Mouse (Mus musculus): ENCODE data around the gene Slc15a5. TPM values are rescaled to one million over a fixed set of nuclear protein-coding genes. Genes with fewer than 3 reads are reported as not detected.
"Not testable (repeated sequence)": the region's sequence is repeated elsewhere in the genome, so short reads cannot be mapped to it uniquely, and the experiment has no call there.

The Slc15a5 gene
- polyA plus RNA-seq (2016; fragmentation: Nextera tagmentation; extraction: Ambion mirVana) = not detected in 2 replicates

- no peaks in the 10 kb centered on the region for H3K4me1 ChIP-seq
- H3K9me3 ChIP-seq = no peaks in the 10 kb centered on the region
- no peaks in the 10 kb centered on the region for H3K27me3 ChIP-seq (replicated peaks; ENCODE audit: low read depth, poor library complexity, severe bottlenecking)
- no peak for DNase-seq (ENCODE audit: low spot score)
- no peaks in the 10 kb centered on the region for H3K36me3 ChIP-seq (replicated peaks)
- H3K27ac ChIP-seq (replicated peaks) = no peak within 1 kb of the TSS
- H3K4me3 ChIP-seq = no peak within 1 kb of the TSS
- WGBS = 86% methylated on average over 4 of the region's 4 CpGs
Measured at GRCm38 (mm10) chr6:138079816-138080215, at the start of gene Slc15a5. TSS of gene Slc15a5 (minus strand) at chr6:138079916.

- no peaks in the 10 kb centered on the region for H3K36me3 ChIP-seq (replicated peaks)
- no peaks in the 10 kb centered on the region for H3K27me3 ChIP-seq (replicated peaks; ENCODE audit: low read depth, poor library complexity, severe bottlenecking)
- H3K4me3 ChIP-seq = no peak overlapping the region
- H3K9me3 ChIP-seq = no peaks in the 10 kb centered on the region
- 86% methylated on average over 10 of the region's 10 CpGs for WGBS
- no peaks in the 10 kb centered on the region for H3K4me1 ChIP-seq
- no peak overlapping the region for H3K27ac ChIP-seq (replicated peaks)
- no peak for DNase-seq (ENCODE audit: low spot score)
Measured at GRCm38 (mm10) chr6:138128392-138129335, 48.9 kb upstream of the Slc15a5 start.

- H3K4me3 ChIP-seq = no peak overlapping the region
- no peaks in the 10 kb centered on the region for H3K27me3 ChIP-seq (replicated peaks; ENCODE audit: low read depth, poor library complexity, severe bottlenecking)
- H3K4me1 ChIP-seq = no peaks in the 10 kb centered on the region
- H3K36me3 ChIP-seq (replicated peaks) = no peaks in the 10 kb centered on the region
- H3K9me3 ChIP-seq = no peaks in the 10 kb centered on the region
- no peak for DNase-seq (ENCODE audit: low spot score)
- WGBS = 93% methylated on average over 3 of the region's 3 CpGs
- H3K27ac ChIP-seq (replicated peaks) = no peak overlapping the region
Measured at GRCm38 (mm10) chr6:138117496-138117895, 37.8 kb upstream of the Slc15a5 start.

DNA sequence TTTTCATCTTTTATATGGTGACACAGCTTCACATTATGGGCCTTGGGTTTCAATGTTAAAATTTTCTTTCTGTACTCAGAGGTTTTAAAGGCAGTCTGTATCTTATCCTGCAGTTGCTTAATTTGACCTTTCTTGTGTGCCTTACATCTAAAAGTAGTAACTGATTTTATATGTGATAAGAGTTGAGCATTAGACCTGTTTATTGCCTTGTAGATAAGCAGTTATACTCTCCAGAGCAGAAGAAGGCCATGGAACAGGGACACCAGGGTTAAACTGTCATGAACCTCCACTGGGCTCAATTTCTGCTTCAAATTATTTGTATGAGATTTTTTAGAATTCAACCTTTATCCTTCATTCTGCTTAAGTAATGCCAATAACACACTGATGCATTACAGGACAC lies 24.8 kb upstream of the Slc15a5 start:
- Histone ChIP-seq H3K4me3 (no peak overlapping the region), H3K36me3 (replicated peaks) (no peaks in the 10 kb centered on the region), H3K9me3 (no peaks in the 10 kb centered on the region), H3K27me3 (replicated peaks; ENCODE audit: low read depth, poor library complexity, severe bottlenecking) (no peaks in the 10 kb centered on the region), H3K4me1 (peaks cover 13% of the 10 kb centered on the region; the same call in 1 of the 2 replicates), H3K27ac (replicated peaks) (no peak overlapping the region)
- DNase-seq (ENCODE audit: low spot score) = no peak

- no peak overlapping the region for H3K27ac ChIP-seq (replicated peaks)
- 89% methylated on average over 7 of the region's 7 CpGs for WGBS
Measured at GRCm38 (mm10) chr6:138102940-138103339, 23.2 kb upstream of the Slc15a5 start.

GRCm38 (mm10) chr6:138101843-138102242 lies 22.1 kb upstream of the Slc15a5 start:
- Histone ChIP-seq H3K27ac (replicated peaks) (no peak overlapping the region), H3K27me3 (replicated peaks; ENCODE audit: low read depth, poor library complexity, severe bottlenecking) (no peaks in the 10 kb centered on the region), H3K4me3 (no peak overlapping the region), H3K4me1 (0 out of 2 replicates have a peak, but pooled peaks cover 6% of the 10 kb centered on the region), H3K9me3 (no peaks in the 10 kb centered on the region), H3K36me3 (replicated peaks) (no peaks in the 10 kb centered on the region)
- DNase-seq (ENCODE audit: low spot score) = no peak
- 89% methylated on average over 4 of the region's 4 CpGs for WGBS

More at GRCm38 (mm10) chr6:138102940-138103339, 23.2 kb upstream of the Slc15a5 start:
- H3K4me3 ChIP-seq = no peak overlapping the region
- H3K27me3 ChIP-seq (replicated peaks; ENCODE audit: low read depth, poor library complexity, severe bottlenecking) = no peaks in the 10 kb centered on the region
- no peaks in the 10 kb centered on the region for H3K9me3 ChIP-seq
- H3K4me1 ChIP-seq = peaks cover 12% of the 10 kb centered on the region; the same call in 1 of the 2 replicates
- no peaks in the 10 kb centered on the region for H3K36me3 ChIP-seq (replicated peaks)
- no peak for DNase-seq (ENCODE audit: low spot score)

- H3K9me3 ChIP-seq = no peaks in the 10 kb centered on the region
- WGBS = 81% methylated on average over 3 of the region's 3 CpGs
- DNase-seq (ENCODE audit: low spot score) = no peak
- no peaks in the 10 kb centered on the region for H3K27me3 ChIP-seq (replicated peaks; ENCODE audit: low read depth, poor library complexity, severe bottlenecking)
- H3K4me1 ChIP-seq = 0 out of 2 replicates have a peak, but pooled peaks cover 3% of the 10 kb centered on the region
- H3K36me3 ChIP-seq (replicated peaks) = no peaks in the 10 kb centered on the region
- H3K27ac ChIP-seq (replicated peaks) = no peak overlapping the region
- no peak overlapping the region for H3K4me3 ChIP-seq
Measured at GRCm38 (mm10) chr6:138099646-138100045, 19.9 kb upstream of the Slc15a5 start.

- no peak for DNase-seq (ENCODE audit: low spot score)
- WGBS = 92% methylated on average over 3 of the region's 3 CpGs
- no peak overlapping the region for H3K4me3 ChIP-seq
- no peak overlapping the region for H3K27ac ChIP-seq (replicated peaks)
- H3K27me3 ChIP-seq (replicated peaks; ENCODE audit: low read depth, poor library complexity, severe bottlenecking) = no peaks in the 10 kb centered on the region
- H3K36me3 ChIP-seq (replicated peaks) = no peaks in the 10 kb centered on the region
- no peaks in the 10 kb centered on the region for H3K9me3 ChIP-seq
- H3K4me1 ChIP-seq = no peaks in the 10 kb centered on the region
Measured at GRCm38 (mm10) chr6:138095060-138095459, 15.3 kb upstream of the Slc15a5 start.

DNA sequence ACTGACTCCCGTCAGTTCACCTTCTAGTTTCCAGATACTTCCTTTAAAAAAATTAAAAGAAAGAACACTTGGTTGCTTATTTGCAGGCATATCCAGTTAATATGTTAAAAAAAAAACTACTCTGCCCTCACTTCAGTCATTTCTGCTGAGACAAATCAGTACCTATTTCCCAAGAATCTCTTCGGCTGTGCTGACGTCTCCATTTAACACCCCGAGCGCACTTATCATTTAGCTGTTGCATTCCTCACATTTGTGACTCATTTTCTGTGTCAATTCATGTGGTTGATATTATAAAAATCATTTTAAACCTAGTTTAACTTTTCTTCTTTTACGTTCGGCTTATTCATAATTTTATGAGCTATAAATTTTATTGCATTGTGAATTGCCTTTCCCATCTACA lies 12.7 kb upstream of the Slc15a5 start:
- H3K27me3 ChIP-seq (replicated peaks; ENCODE audit: low read depth, poor library complexity, severe bottlenecking) = no peaks in the 10 kb centered on the region
- 92% methylated on average over 7 of the region's 7 CpGs for WGBS
- H3K4me3 ChIP-seq = no peak overlapping the region
- no peak for DNase-seq (ENCODE audit: low spot score)
- no peaks in the 10 kb centered on the region for H3K4me1 ChIP-seq
- H3K36me3 ChIP-seq (replicated peaks) = no peaks in the 10 kb centered on the region
- no peaks in the 10 kb centered on the region for H3K9me3 ChIP-seq
- H3K27ac ChIP-seq (replicated peaks) = no peak overlapping the region

DNA sequence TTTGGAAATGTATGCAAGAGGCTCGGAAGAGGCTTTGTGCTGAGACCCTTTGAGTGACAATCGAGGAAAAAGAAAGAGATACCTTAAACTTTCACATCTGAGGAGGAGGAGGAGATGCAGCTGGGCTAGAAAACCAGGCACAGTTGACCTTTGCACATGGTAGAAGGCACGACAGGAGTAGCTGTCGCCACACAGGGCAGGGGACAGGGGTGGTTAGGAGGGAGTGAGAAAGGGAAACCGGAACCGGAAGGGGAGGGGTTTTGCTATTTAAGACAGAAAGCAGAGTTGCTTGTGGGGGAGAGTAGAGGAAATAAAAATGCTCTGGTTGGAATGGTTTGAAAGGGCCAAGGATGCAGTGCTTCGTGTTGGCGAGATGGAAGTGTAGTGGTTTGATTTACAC lies 9.4 kb upstream of the Slc15a5 start:
- Histone ChIP-seq H3K4me3 (no peak overlapping the region), H3K27me3 (replicated peaks; ENCODE audit: low read depth, poor library complexity, severe bottlenecking) (no peaks in the 10 kb centered on the region), H3K27ac (replicated peaks) (no peak overlapping the region), H3K4me1 (no peaks in the 10 kb centered on the region), H3K36me3 (replicated peaks) (no peaks in the 10 kb centered on the region), H3K9me3 (0 out of 2 replicates have a peak, but pooled peaks cover 2% of the 10 kb centered on the region)
- DNase-seq (ENCODE audit: low spot score) = no peak
- 74% methylated on average over 8 of the region's 8 CpGs for WGBS

GRCm38 (mm10) chr6:138086421-138086820 lies 6.7 kb upstream of the Slc15a5 start:
- H3K27me3 ChIP-seq (replicated peaks; ENCODE audit: low read depth, poor library complexity, severe bottlenecking); H3K9me3 ChIP-seq; H3K4me3 ChIP-seq; H3K27ac ChIP-seq (replicated peaks); H3K4me1 ChIP-seq; DNase-seq (ENCODE audit: low spot score); H3K36me3 ChIP-seq (replicated peaks): not testable (repeated sequence)

GRCm38 (mm10) chr6:138080778-138081549 lies 1.2 kb upstream of the Slc15a5 start:
- no peaks in the 10 kb centered on the region for H3K27me3 ChIP-seq (replicated peaks; ENCODE audit: low read depth, poor library complexity, severe bottlenecking)
- 0 out of 2 replicates have a peak, but pooled peaks cover 2% of the 10 kb centered on the region for H3K9me3 ChIP-seq
- no peaks in the 10 kb centered on the region for H3K36me3 ChIP-seq (replicated peaks)
- H3K4me1 ChIP-seq = no peaks in the 10 kb centered on the region
- DNase-seq (ENCODE audit: low spot score) = no peak
- no peak overlapping the region for H3K27ac ChIP-seq (replicated peaks)
- H3K4me3 ChIP-seq = no peak overlapping the region
- WGBS = 92% methylated on average over 6 of the region's 6 CpGs

All from embryonic facial prominence, embryonic 10.5 days (tissue).